Mouse (Mus musculus): ENCODE data around the gene Spint2. TPM values are rescaled to one million over a fixed set of nuclear protein-coding genes. Genes with fewer than 3 reads are reported as not detected.

Gene Spint2
- 243 and 265 TPM in 2 replicates for polyA plus RNA-seq (2014; fragmentation: Nextera tagmentation; extraction: Ambion mirVana)

GRCm38 (mm10) chr7:29281201-29282073 is at the start of gene Spint2:
Gene Spint2, minus strand, starts transcription at chr7:29281912.
- Histone ChIP-seq H3K9ac (peak within 1 kb of the TSS; percentile 64), H3K4me3 (ENCODE audit: low read depth, low read length) (peak within 1 kb of the TSS; percentile 58), H3K27me3 (ENCODE audit: insufficient read depth, low read length) (peaks cover 29% of the 10 kb centered on the region), H3K4me1 (ENCODE audit: insufficient read depth) (no peaks in the 10 kb centered on the region), H3K36me3 (ENCODE audit: insufficient read depth) (no peaks in the 10 kb centered on the region), H3K4me2 (peak within 1 kb of the TSS; percentile 92), H3K9me3 (ENCODE audit: low read depth, low read length) (no peaks in the 10 kb centered on the region), H3K27ac (ENCODE audit: low read depth) (peak within 1 kb of the TSS; percentile 88)
- ATAC-seq (ENCODE audit: insufficient read depth) = peak; percentile 80
- TF ChIP-seq CTCF (IDR thresholded peaks at IDR 0.05; ENCODE audit: low read depth) = peak; percentile 38; the same call in 1 of the 2 replicates
- peak; percentile 78 for DNase-seq
- WGBS = under 1% methylated on average over 79 of the region's 80 CpGs

DNA sequence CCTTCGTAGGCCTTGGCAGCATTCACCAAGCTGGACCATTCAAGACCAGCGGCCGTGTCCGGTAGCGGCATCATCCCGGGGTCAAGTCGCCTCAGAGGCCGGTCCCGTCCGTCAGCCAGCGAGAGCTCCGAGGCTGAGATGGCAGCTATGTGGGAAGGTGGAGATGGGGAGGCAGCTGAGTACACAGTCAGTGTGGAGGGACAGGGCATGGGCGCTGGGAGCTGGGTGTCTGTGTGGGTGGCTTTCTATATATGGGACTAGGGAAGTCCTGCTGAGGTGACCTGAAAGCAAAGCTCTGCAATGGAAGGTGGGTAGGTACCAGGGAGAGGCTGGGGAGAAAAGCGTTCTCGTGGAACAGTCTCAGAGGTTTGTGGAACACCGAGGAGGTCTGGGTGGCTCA is 47.3 kb upstream of the Spint2 start:
- Histone ChIP-seq H3K4me3 (ENCODE audit: low read depth, low read length) (no peak overlapping the region), H3K36me3 (ENCODE audit: insufficient read depth) (peaks cover 70% of the 10 kb centered on the region), H3K9ac (no peak overlapping the region), H3K4me2 (no peak overlapping the region), H3K9me3 (ENCODE audit: low read depth, low read length) (no peaks in the 10 kb centered on the region), H3K27me3 (ENCODE audit: insufficient read depth, low read length) (no peaks in the 10 kb centered on the region), H3K4me1 (ENCODE audit: insufficient read depth) (no peaks in the 10 kb centered on the region), H3K27ac (ENCODE audit: low read depth) (no peak overlapping the region)
- no peak for TF ChIP-seq CTCF (IDR thresholded peaks at IDR 0.05; ENCODE audit: low read depth)
- ATAC-seq (ENCODE audit: insufficient read depth) (no peak), DNase-seq (no peak)
- 90% methylated on average over 16 of the region's 16 CpGs for WGBS

- H3K9me3 ChIP-seq (ENCODE audit: low read depth, low read length) = no peaks in the 10 kb centered on the region
- WGBS = 74% methylated on average over 6 of the region's 6 CpGs
- no peak overlapping the region for H3K4me2 ChIP-seq
- no peak for TF ChIP-seq CTCF (IDR thresholded peaks at IDR 0.05; ENCODE audit: low read depth)
- H3K36me3 ChIP-seq (ENCODE audit: insufficient read depth) = peaks cover 65% of the 10 kb centered on the region
- no peaks in the 10 kb centered on the region for H3K4me1 ChIP-seq (ENCODE audit: insufficient read depth)
- ATAC-seq (ENCODE audit: insufficient read depth) (no peak), DNase-seq (no peak)
- H3K9ac ChIP-seq = no peak overlapping the region
- no peak overlapping the region for H3K27ac ChIP-seq (ENCODE audit: low read depth)
- H3K4me3 ChIP-seq (ENCODE audit: low read depth, low read length) = no peak overlapping the region
- no peaks in the 10 kb centered on the region for H3K27me3 ChIP-seq (ENCODE audit: insufficient read depth, low read length)
These were observed 45.4 kb upstream of the Spint2 start for GRCm38 (mm10) chr7:29327087-29327486.

DNA sequence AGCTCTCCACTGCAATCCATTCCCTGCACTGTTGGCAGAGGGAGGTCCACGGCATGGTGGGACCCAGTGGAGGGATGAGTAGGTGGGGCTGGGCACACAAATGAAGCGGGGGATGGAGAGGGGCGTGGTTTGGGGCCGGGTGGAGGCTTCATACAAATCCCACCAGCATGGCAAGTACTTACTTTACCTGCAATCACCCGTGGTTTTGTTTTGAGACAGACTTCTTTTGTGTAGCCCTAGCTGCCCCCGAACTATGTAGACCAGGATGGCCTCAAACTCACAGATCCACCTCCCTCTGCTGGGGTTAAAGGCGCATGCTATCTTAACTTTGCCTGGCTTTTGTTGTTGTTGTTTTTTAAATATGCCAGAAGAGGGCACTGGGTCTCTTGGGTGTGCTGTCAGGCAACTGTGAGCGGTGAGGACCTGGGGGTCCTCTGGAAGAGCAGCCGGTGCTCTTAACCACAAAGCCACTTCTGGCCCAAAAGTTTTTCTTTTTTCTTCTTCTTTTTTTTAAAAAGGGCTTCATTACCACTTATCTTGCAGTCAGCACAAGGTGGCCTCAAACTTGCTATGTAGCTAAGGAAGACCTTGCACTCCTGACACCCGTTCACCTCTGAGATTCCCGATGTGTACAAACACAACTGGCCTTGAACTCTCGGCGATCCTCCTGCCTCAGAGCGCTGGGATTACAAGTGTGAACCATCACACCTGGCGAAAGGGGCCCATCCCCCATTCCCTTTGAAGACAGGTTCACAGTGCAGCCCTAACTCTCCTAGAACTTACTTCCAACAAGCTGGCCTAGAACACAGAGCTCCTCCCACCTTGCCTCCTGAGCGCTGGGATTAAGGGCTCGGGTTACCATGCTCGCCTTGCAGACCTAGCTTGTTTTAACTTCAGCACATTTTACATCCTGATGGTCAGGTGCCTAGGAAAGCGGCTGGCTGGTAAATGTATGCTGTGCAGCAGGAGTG is 37.9 kb upstream of the Spint2 start:
- ATAC-seq (ENCODE audit: insufficient read depth) (no peak), DNase-seq (peak; percentile 55)
- H3K9ac ChIP-seq = peak overlapping the region; percentile 44
- peak overlapping the region; percentile 95 for H3K27ac ChIP-seq (ENCODE audit: low read depth)
- peak overlapping the region; percentile 57 for H3K4me2 ChIP-seq
- H3K4me1 ChIP-seq (ENCODE audit: insufficient read depth) = peaks cover 23% of the 10 kb centered on the region
- TF ChIP-seq CTCF (IDR thresholded peaks at IDR 0.05; ENCODE audit: low read depth) = peak; percentile 39; the same call in 1 of the 2 replicates
- peaks cover 19% of the 10 kb centered on the region; the same call in 1 of the 2 replicates for H3K36me3 ChIP-seq (ENCODE audit: insufficient read depth)
- peak overlapping the region; percentile 20 for H3K4me3 ChIP-seq (ENCODE audit: low read depth, low read length)
- no peaks in the 10 kb centered on the region for H3K9me3 ChIP-seq (ENCODE audit: low read depth, low read length)
- H3K27me3 ChIP-seq (ENCODE audit: insufficient read depth, low read length) = no peaks in the 10 kb centered on the region
- 10% methylated on average over 19 of the region's 19 CpGs for WGBS

- no peak for TF ChIP-seq CTCF (IDR thresholded peaks at IDR 0.05; ENCODE audit: low read depth)
- Histone ChIP-seq H3K27me3 (ENCODE audit: insufficient read depth, low read length) (no peaks in the 10 kb centered on the region), H3K4me1 (ENCODE audit: insufficient read depth) (peaks cover 23% of the 10 kb centered on the region), H3K4me2 (peak overlapping the region; percentile 57), H3K27ac (ENCODE audit: low read depth) (peak overlapping the region; percentile 95), H3K9me3 (ENCODE audit: low read depth, low read length) (no peaks in the 10 kb centered on the region), H3K36me3 (ENCODE audit: insufficient read depth) (0 out of 2 replicates have a peak, but pooled peaks cover 8% of the 10 kb centered on the region), H3K9ac (peak overlapping the region; percentile 44), H3K4me3 (ENCODE audit: low read depth, low read length) (peak overlapping the region; percentile 20)
- DNase-seq (peak; percentile 78), ATAC-seq (ENCODE audit: insufficient read depth) (peak; percentile 39)
- WGBS = 4% methylated on average over 18 of the region's 18 CpGs
These were observed 36.6 kb upstream of the Spint2 start for GRCm38 (mm10) chr7:29318115-29318911.

- Histone ChIP-seq H3K4me3 (ENCODE audit: low read depth, low read length) (peak overlapping the region; percentile 17; the same call in 1 of the 2 replicates), H3K27ac (ENCODE audit: low read depth) (peak overlapping the region; percentile 95), H3K9me3 (ENCODE audit: low read depth, low read length) (no peaks in the 10 kb centered on the region), H3K27me3 (ENCODE audit: insufficient read depth, low read length) (no peaks in the 10 kb centered on the region), H3K4me2 (peak overlapping the region; percentile 57), H3K36me3 (ENCODE audit: insufficient read depth) (0 out of 2 replicates have a peak, but pooled peaks cover 4% of the 10 kb centered on the region), H3K4me1 (ENCODE audit: insufficient read depth) (peaks cover 23% of the 10 kb centered on the region), H3K9ac (peak overlapping the region; percentile 27; the same call in 1 of the 2 replicates)
- WGBS = 0% methylated on average over 2 of the region's 2 CpGs
- ATAC-seq (ENCODE audit: insufficient read depth) (peak; percentile 72), DNase-seq (peak; percentile 95)
- no peak for TF ChIP-seq CTCF (IDR thresholded peaks at IDR 0.05; ENCODE audit: low read depth)
These were observed 35.8 kb upstream of the Spint2 start for GRCm38 (mm10) chr7:29317558-29317957.
